Mouse (Mus musculus): ENCODE measurements around the gene Tmem220.
A peak's percentile ranks its signal among the peaks of the same experiment; 100 is the strongest.

Tmem220 gene

GRCm38 (mm10) chr11:67062726-67063125, 37.8 kb downstream of the Tmem220 start:
- no peak for DNase-seq (ENCODE audit: low read depth)

- no peak for DNase-seq (ENCODE audit: low read depth)
Observed at GRCm38 (mm10) chr11:67067741-67068140, 42.8 kb downstream of the Tmem220 start.

DNA sequence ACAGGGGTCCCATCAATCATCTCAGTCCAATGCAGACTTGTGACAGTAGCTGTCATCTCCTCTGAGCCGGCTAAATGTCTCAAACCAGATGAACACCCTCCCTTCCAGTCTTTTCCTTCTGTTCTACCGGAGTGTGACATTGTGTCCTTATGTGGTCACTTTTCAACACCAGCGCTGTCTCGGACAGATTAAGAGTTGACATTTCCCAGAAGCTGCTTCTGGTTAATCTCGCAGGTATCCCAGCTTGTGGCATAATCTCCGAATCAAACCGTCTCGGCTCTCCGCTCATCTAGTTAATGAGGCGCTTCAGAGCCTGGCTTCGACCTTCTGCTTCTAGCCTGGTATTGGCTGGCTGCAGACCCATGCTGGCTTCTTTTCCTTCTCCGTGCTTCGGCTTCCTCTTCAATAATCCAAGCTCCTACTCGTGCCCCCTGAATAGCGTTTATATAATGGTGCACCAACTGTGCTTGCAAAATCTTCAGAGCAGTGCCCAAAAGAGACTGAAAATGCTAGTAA, 47.7 kb downstream of the Tmem220 start:
- no peak for DNase-seq (ENCODE audit: low read depth)

- DNase-seq (ENCODE audit: low read depth), result no peak
Observed at GRCm38 (mm10) chr11:67075036-67075435, 50.1 kb downstream of the Tmem220 start.

DNA sequence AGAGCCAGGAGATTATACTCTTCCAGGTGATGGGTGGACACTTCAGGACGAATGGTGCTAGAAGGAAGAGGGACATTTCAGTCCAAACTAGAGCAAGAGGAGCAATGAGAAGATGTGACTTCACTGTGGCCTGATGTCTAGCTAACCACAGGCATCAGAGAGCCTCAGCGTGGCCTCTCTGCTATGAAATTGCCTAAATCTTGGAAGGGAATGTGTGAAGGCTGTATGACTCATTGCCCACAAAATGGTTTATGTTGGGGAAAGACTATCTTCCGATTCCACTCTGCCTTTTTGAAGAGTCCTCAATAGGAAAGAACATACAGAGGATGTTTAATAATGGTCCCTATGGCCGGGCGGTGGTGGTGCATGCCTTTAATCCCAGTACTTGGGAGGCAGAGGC, 51.8 kb downstream of the Tmem220 start:
- peak; percentile 45 for DNase-seq (ENCODE audit: low read depth)

DNA sequence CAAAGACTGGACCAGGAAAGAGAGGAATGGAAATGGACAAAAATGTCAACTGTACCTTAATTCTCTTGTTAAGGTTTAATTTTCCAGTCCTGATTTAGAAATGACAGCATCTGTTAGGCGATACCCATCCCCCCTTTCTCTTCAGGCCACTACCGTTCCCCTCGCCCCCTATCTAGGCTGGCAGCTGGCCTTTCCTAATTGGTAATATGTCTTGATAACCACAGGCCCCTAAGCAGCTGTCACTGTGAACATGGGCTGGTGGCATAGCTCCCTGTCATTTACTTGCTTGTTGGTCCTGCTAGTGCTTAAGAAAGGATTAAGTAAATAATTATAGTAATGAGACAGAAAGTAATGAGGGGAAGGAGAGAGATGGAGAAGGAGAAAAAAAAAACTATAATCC, 52.5 kb downstream of the Tmem220 start:
- DNase-seq (ENCODE audit: low read depth), result no peak

DNA sequence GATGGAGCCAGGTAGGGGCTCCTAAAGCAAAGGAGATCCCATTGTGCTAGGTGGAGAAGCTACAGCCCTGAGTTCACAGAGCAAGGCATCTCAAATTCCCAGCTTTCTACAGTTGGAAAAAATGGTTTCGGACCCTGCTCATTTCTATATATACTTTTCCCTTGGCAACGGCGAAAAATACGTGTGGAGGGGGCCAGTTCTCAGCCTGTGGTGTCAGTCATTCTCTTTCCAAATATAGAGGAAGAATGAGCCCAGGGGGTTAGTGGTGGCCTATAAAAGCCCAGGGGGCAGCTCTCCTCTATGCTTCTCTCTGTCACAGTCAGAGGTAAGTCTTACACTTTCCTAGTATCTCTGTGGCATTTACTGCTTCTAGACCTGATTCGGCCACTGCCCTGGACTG, 53.0 kb downstream of the Tmem220 start, which contains the start of gene Myh3:
TSS of gene Myh3 (plus strand) at position 301 of the 400 bp plus-strand sequence.
- DNase-seq (ENCODE audit: low read depth), result no peak

DNA sequence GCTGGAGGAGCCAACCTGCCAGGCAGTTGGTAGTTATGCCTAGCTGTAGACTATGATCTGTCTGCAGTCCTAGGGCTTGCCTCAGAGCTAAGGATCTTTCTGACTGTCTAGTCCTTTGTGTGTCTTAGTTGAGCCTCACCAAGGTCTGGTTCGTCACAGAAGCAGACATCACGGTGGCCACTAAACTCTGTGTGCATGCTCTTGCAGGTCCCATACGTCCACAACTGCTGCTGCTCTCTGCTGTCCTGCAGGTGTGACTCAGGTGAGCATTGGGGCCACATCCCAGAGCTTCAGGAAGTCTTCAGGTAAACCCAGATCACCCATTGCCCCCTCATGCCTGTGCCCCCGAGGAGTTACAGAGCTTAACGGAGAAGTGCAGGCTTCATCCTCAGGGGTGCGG, 53.9 kb downstream of the Tmem220 start:
- DNase-seq (ENCODE audit: low read depth), result no peak

DNA sequence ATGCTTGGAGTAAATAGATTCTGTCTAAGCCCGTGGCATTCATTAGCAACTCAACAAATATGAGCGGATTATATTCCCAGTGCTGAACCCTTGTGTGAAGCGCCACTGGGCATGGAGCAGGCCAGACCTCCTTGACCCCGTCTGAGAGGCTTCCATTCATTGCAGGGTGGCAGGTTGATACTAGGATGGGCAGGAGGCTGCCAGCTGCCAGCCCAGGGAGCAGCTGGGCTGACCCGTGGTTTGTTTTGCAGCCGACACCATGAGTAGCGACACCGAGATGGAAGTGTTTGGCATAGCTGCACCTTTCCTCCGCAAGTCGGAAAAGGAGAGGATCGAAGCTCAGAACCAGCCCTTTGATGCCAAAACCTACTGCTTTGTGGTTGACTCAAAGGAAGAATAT, 54.8 kb downstream of the Tmem220 start:
- DNase-seq (ENCODE audit: low read depth), result no peak

- peak; percentile 82 for DNase-seq (ENCODE audit: low read depth)
Observed at GRCm38 (mm10) chr11:67080168-67080567, 55.2 kb downstream of the Tmem220 start.

DNA sequence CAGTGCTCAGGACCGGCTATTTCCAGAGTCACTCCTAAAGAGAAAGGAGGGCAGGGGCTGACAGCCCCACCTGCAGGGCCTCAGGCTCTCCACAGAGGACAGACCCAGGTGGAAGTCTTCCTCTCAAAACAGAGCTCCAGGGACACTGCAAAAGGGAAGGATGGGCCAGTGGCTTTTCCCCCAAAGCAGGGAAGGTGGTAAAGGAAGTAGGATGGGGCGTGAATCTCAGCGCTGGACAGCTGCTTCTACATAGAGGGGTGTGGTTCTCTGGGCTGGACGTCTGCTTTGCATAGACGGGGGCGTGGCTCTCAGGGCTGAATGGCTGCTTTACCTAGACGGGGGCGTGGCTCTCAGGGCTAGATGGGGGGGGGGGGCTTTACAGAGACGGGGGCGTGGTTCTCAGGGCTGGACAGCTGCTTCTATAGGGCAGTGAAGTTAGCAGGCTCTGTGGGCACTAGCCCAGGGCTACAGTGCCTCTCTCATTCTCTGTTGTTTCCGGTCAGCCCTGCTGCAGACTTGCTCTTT, 56.2 kb downstream of the Tmem220 start:
- DNase-seq (ENCODE audit: low read depth), result peak; percentile 63

- no peak for DNase-seq (ENCODE audit: low read depth)
Observed at GRCm38 (mm10) chr11:67082188-67082587, 57.2 kb downstream of the Tmem220 start.

GRCm38 (mm10) chr11:67082793-67083192, 57.8 kb downstream of the Tmem220 start:
- DNase-seq (ENCODE audit: low read depth), result no peak

- DNase-seq (ENCODE audit: low read depth), result no peak
Observed at GRCm38 (mm10) chr11:67083239-67083638, 58.3 kb downstream of the Tmem220 start.

GRCm38 (mm10) chr11:67083712-67084340, 58.9 kb downstream of the Tmem220 start:
- DNase-seq (ENCODE audit: low read depth), result no peak
